Mouse (Mus musculus): ENCODE data around the gene Tgif1. TPM values are rescaled to one million over a fixed set of nuclear protein-coding genes. Genes with fewer than 3 reads are reported as not detected.
A peak's percentile ranks its signal among the peaks of the same experiment; 100 is the strongest.

The Tgif1 gene
- total RNA-seq (2018; cell fraction: chromatin; rRNA removed) = 1,000 to 10,000 TPM in 1 of 26 experiments, 100 to 1,000 TPM in 25; 155 to 1,067 (median 440) TPM
- 100 to 1,000 TPM in 18 of 26 experiments, 10 to 100 TPM in 8; 49.4 to 328 (median 151) TPM for total RNA-seq (2018; cell fraction: cytosol; rRNA removed)
- 1,000 to 10,000 TPM in 4 of 26 experiments, 100 to 1,000 TPM in 22; 178 to 1,168 (median 515) TPM for total RNA-seq (2018; cell fraction: nucleus; rRNA removed)
- polyA plus RNA-seq (2018) = 68.9 to 96.0 TPM (median 82.3 TPM) in 3 replicates

GRCm38 (mm10) chr17:70853436-70853905 is at the start of gene Tgif1:
Gene Tgif1 (minus strand): TSS chr17:70853546.
- Histone ChIP-seq H3K4me3 (ENCODE audit: inconsistent target) (peak within 1 kb of the TSS; percentile 77), H3K27ac (peak within 1 kb of the TSS; percentile 98), H3K36me3 (ENCODE audit: inconsistent target) (no peaks in the 10 kb centered on the region), H3K79me2 (ENCODE audit: inconsistent target) (peaks cover 48% of the 10 kb centered on the region)
- 0% methylated on average over 29 of the region's 29 CpGs for WGBS (ENCODE audit: missing documents)

GRCm38 (mm10) chr17:70900660-70901059 is 47.3 kb upstream of the Tgif1 start:
- Histone ChIP-seq H3K79me2 (ENCODE audit: inconsistent target) (no peaks in the 10 kb centered on the region), H3K27ac (no peak overlapping the region), H3K4me3 (ENCODE audit: inconsistent target) (no peak overlapping the region), H3K36me3 (ENCODE audit: inconsistent target) (no peaks in the 10 kb centered on the region)
- WGBS (ENCODE audit: missing documents) = 92% methylated on average over 10 of the region's 10 CpGs

GRCm38 (mm10) chr17:70899642-70900041 is 46.3 kb upstream of the Tgif1 start:
- Histone ChIP-seq H3K79me2 (ENCODE audit: inconsistent target) (no peaks in the 10 kb centered on the region), H3K27ac (no peak overlapping the region), H3K4me3 (ENCODE audit: inconsistent target) (no peak overlapping the region), H3K36me3 (ENCODE audit: inconsistent target) (no peaks in the 10 kb centered on the region)
- 96% methylated on average over 6 of the region's 6 CpGs for WGBS (ENCODE audit: missing documents)

- Histone ChIP-seq H3K27ac (no peak overlapping the region), H3K36me3 (ENCODE audit: inconsistent target) (no peaks in the 10 kb centered on the region), H3K79me2 (ENCODE audit: inconsistent target) (no peaks in the 10 kb centered on the region), H3K4me3 (ENCODE audit: inconsistent target) (no peak overlapping the region)
- WGBS (ENCODE audit: missing documents) = 100% methylated on average over 8 of the region's 9 CpGs
Measured at GRCm38 (mm10) chr17:70894867-70895266, 41.5 kb upstream of the Tgif1 start.

GRCm38 (mm10) chr17:70893151-70893550 is 39.8 kb upstream of the Tgif1 start:
- H3K27ac ChIP-seq = no peak overlapping the region
- H3K4me3 ChIP-seq (ENCODE audit: inconsistent target) = no peak overlapping the region
- H3K79me2 ChIP-seq (ENCODE audit: inconsistent target) = no peaks in the 10 kb centered on the region
- H3K36me3 ChIP-seq (ENCODE audit: inconsistent target) = no peaks in the 10 kb centered on the region
- WGBS (ENCODE audit: missing documents) = 89% methylated on average over 5 of the region's 5 CpGs

- 93% methylated on average over 15 of the region's 15 CpGs for WGBS (ENCODE audit: missing documents)
- Histone ChIP-seq H3K79me2 (ENCODE audit: inconsistent target) (no peaks in the 10 kb centered on the region), H3K36me3 (ENCODE audit: inconsistent target) (no peaks in the 10 kb centered on the region), H3K27ac (no peak overlapping the region), H3K4me3 (ENCODE audit: inconsistent target) (no peak overlapping the region)
Measured at GRCm38 (mm10) chr17:70892288-70893096, 39.1 kb upstream of the Tgif1 start.

GRCm38 (mm10) chr17:70890571-70890970 is 37.2 kb upstream of the Tgif1 start:
- H3K4me3 ChIP-seq (ENCODE audit: inconsistent target) = no peak overlapping the region
- H3K27ac ChIP-seq = no peak overlapping the region
- no peaks in the 10 kb centered on the region for H3K79me2 ChIP-seq (ENCODE audit: inconsistent target)
- H3K36me3 ChIP-seq (ENCODE audit: inconsistent target) = no peaks in the 10 kb centered on the region
- WGBS (ENCODE audit: missing documents) = 91% methylated on average over 8 of the region's 8 CpGs

- whole genome bisulfite sequencing (ENCODE audit: missing documents) = 98% methylated on average over 10 of the region's 10 CpGs
- H3K79me2 ChIP-seq (ENCODE audit: inconsistent target) = no peaks in the 10 kb centered on the region
Measured at GRCm38 (mm10) chr17:70888657-70889056, 35.3 kb upstream of the Tgif1 start.

GRCm38 (mm10) chr17:70887848-70888247 is 34.5 kb upstream of the Tgif1 start:
- no peaks in the 10 kb centered on the region for H3K36me3 ChIP-seq (ENCODE audit: inconsistent target)
- H3K79me2 ChIP-seq (ENCODE audit: inconsistent target) = no peaks in the 10 kb centered on the region
- H3K4me3 ChIP-seq (ENCODE audit: inconsistent target) = no peak overlapping the region
- no peak overlapping the region for H3K27ac ChIP-seq
- 92% methylated on average over 9 of the region's 9 CpGs for WGBS (ENCODE audit: missing documents)

More at GRCm38 (mm10) chr17:70888657-70889056, 35.3 kb upstream of the Tgif1 start:
- no peaks in the 10 kb centered on the region for H3K36me3 ChIP-seq (ENCODE audit: inconsistent target)
- H3K4me3 ChIP-seq (ENCODE audit: inconsistent target) = no peak overlapping the region
- H3K27ac ChIP-seq = no peak overlapping the region

GRCm38 (mm10) chr17:70886641-70887391 is 33.5 kb upstream of the Tgif1 start:
- Histone ChIP-seq H3K36me3 (ENCODE audit: inconsistent target) (no peaks in the 10 kb centered on the region), H3K27ac (no peak overlapping the region), H3K79me2 (ENCODE audit: inconsistent target) (no peaks in the 10 kb centered on the region), H3K4me3 (ENCODE audit: inconsistent target) (no peak overlapping the region)
- 90% methylated on average over 13 of the region's 16 CpGs for WGBS (ENCODE audit: missing documents)

- WGBS (ENCODE audit: missing documents) = 97% methylated on average over 5 of the region's 5 CpGs
- Histone ChIP-seq H3K4me3 (ENCODE audit: inconsistent target) (no peak overlapping the region), H3K36me3 (ENCODE audit: inconsistent target) (no peaks in the 10 kb centered on the region), H3K79me2 (ENCODE audit: inconsistent target) (no peaks in the 10 kb centered on the region), H3K27ac (no peak overlapping the region)
Measured at GRCm38 (mm10) chr17:70885868-70886267, 32.5 kb upstream of the Tgif1 start.

GRCm38 (mm10) chr17:70881934-70882333 is 28.6 kb upstream of the Tgif1 start:
- WGBS (ENCODE audit: missing documents) = 89% methylated on average over 10 of the region's 10 CpGs
- no peaks in the 10 kb centered on the region for H3K36me3 ChIP-seq (ENCODE audit: inconsistent target)
- H3K79me2 ChIP-seq (ENCODE audit: inconsistent target) = no peaks in the 10 kb centered on the region
- H3K27ac ChIP-seq = no peak overlapping the region
- no peak overlapping the region for H3K4me3 ChIP-seq (ENCODE audit: inconsistent target)

- no peak overlapping the region for H3K27ac ChIP-seq
- WGBS (ENCODE audit: missing documents) = 95% methylated on average over 3 of the region's 7 CpGs
- H3K79me2 ChIP-seq (ENCODE audit: inconsistent target) = no peaks in the 10 kb centered on the region
- H3K4me3 ChIP-seq (ENCODE audit: inconsistent target) = no peak overlapping the region
- no peaks in the 10 kb centered on the region for H3K36me3 ChIP-seq (ENCODE audit: inconsistent target)
Measured at GRCm38 (mm10) chr17:70881194-70881593, 27.8 kb upstream of the Tgif1 start.

- H3K4me3 ChIP-seq (ENCODE audit: inconsistent target) = no peak overlapping the region
- H3K79me2 ChIP-seq (ENCODE audit: inconsistent target) = no peaks in the 10 kb centered on the region
- no peaks in the 10 kb centered on the region for H3K36me3 ChIP-seq (ENCODE audit: inconsistent target)
- no peak overlapping the region for H3K27ac ChIP-seq
Measured at GRCm38 (mm10) chr17:70878237-70878636, 24.9 kb upstream of the Tgif1 start.

GRCm38 (mm10) chr17:70873778-70874124 is 20.4 kb upstream of the Tgif1 start:
- Histone ChIP-seq H3K27ac (no peak overlapping the region), H3K4me3 (ENCODE audit: inconsistent target) (no peak overlapping the region), H3K36me3 (ENCODE audit: inconsistent target) (no peaks in the 10 kb centered on the region), H3K79me2 (ENCODE audit: inconsistent target) (no peaks in the 10 kb centered on the region)
- 69% methylated on average over 7 of the region's 7 CpGs for WGBS (ENCODE audit: missing documents)
